Mouse (Mus musculus): ENCODE results near the gene Dctn1. TPM values are rescaled to one million over a fixed set of nuclear protein-coding genes. Genes with fewer than 3 reads are reported as not detected.
A peak's percentile ranks its signal among the peaks of the same experiment; 100 is the strongest.
"Not testable (repeated sequence)": the region's sequence is repeated elsewhere in the genome, so short reads cannot be mapped to it uniquely, and the experiment has no call there.

The Dctn1 gene
- total RNA-seq, 2 experiments from 2014 or later = 360 to 362 TPM

GRCm38 (mm10) chr6:83136291-83136880, 29.3 kb upstream of the Dctn1 start:
- no peak for DNase-seq (ENCODE audit: low spot score in 2 of 2)

- DNase-seq (ENCODE audit: low spot score in 2 of 2) = peak in 1 of 2 experiments; percentile 53
Observed at GRCm38 (mm10) chr6:83136881-83137575, 28.7 kb upstream of the Dctn1 start.

GRCm38 (mm10) chr6:83137576-83137950, 28.2 kb upstream of the Dctn1 start:
- peak; percentile 68 to 73 for DNase-seq (ENCODE audit: low spot score in 2 of 2)

- no peak for DNase-seq (ENCODE audit: low spot score in 2 of 2)
Observed at GRCm38 (mm10) chr6:83138056-83138455, 27.7 kb upstream of the Dctn1 start.

- no peak for DNase-seq (ENCODE audit: low spot score in 2 of 2)
Observed at GRCm38 (mm10) chr6:83140044-83140443, 25.7 kb upstream of the Dctn1 start.

- no peak for DNase-seq (ENCODE audit: low spot score in 2 of 2)
Observed at GRCm38 (mm10) chr6:83141636-83142035, 24.1 kb upstream of the Dctn1 start.

- DNase-seq (ENCODE audit: low spot score in 2 of 2) = peak; percentile 61 to 70
Observed at GRCm38 (mm10) chr6:83142211-83142731, 23.4 kb upstream of the Dctn1 start.

GRCm38 (mm10) chr6:83142886-83143285, 22.8 kb upstream of the Dctn1 start:
- no peak for DNase-seq (ENCODE audit: low spot score in 2 of 2)

- no peak for DNase-seq (ENCODE audit: low spot score in 2 of 2)
Observed at GRCm38 (mm10) chr6:83145209-83145608, 20.5 kb upstream of the Dctn1 start.

GRCm38 (mm10) chr6:83145805-83146204, 19.9 kb upstream of the Dctn1 start:
- no peak for DNase-seq (ENCODE audit: low spot score in 2 of 2)

- DNase-seq (ENCODE audit: low spot score in 2 of 2) = no peak
Observed at GRCm38 (mm10) chr6:83147280-83147679, 18.4 kb upstream of the Dctn1 start.

GRCm38 (mm10) chr6:83151721-83152120, 14.0 kb upstream of the Dctn1 start:
- DNase-seq (ENCODE audit: low spot score in 2 of 2) = no peak

- no peak for DNase-seq (ENCODE audit: low spot score in 2 of 2)
Observed at GRCm38 (mm10) chr6:83153038-83153437, 12.7 kb upstream of the Dctn1 start.

- no peak for DNase-seq (ENCODE audit: low spot score in 2 of 2)
Observed at GRCm38 (mm10) chr6:83153485-83153884, 12.2 kb upstream of the Dctn1 start.

GRCm38 (mm10) chr6:83155552-83156238, 10.0 kb upstream of the Dctn1 start:
- DNase-seq (ENCODE audit: low spot score in 2 of 2) = no peak

GRCm38 (mm10) chr6:83156259-83156684, 9.4 kb upstream of the Dctn1 start, which contains the start of the genes Wdr54 and 1700003E16Rik:
Gene Wdr54, minus strand, starts transcription at chr6:83156397.
Gene 1700003E16Rik, plus strand, starts transcription at chr6:83156404.
- DNase-seq (ENCODE audit: low spot score in 2 of 2) = peak; percentile 77 to 82

- DNase-seq (ENCODE audit: low spot score in 2 of 2) = not testable (repeated sequence)
Observed at GRCm38 (mm10) chr6:83159456-83159855, 6.3 kb upstream of the Dctn1 start.

GRCm38 (mm10) chr6:83161442-83161841, 4.3 kb upstream of the Dctn1 start:
- DNase-seq (ENCODE audit: low spot score in 2 of 2) = no peak

- peak in 1 of 2 experiments; percentile 12 for DNase-seq (ENCODE audit: low spot score in 2 of 2)
Observed at GRCm38 (mm10) chr6:83161921-83162641, 3.6 kb upstream of the Dctn1 start.

- peak; percentile 70 to 77 for DNase-seq (ENCODE audit: low spot score in 2 of 2)
Observed at GRCm38 (mm10) chr6:83162701-83163100, 3.0 kb upstream of the Dctn1 start.

- no peak for DNase-seq (ENCODE audit: low spot score in 2 of 2)
Observed at GRCm38 (mm10) chr6:83165026-83165606, 604 bp upstream of the Dctn1 start.
